Mouse (Mus musculus) brain, embryonic 14.5 days (tissue): ENCODE data around the gene Gm8113. TPM values are rescaled to one million over a fixed set of nuclear protein-coding genes. Genes with fewer than 3 reads are reported as not detected.
A peak's percentile ranks its signal among the peaks of the same experiment; 100 is the strongest.
"Not testable (repeated sequence)": the region's sequence is repeated elsewhere in the genome, so short reads cannot be mapped to it uniquely, and the experiment has no call there.

Experiments
- DNase-seq: peaks from one replicate; pipeline ENCODE4 v3.0.0-alpha.2; 2011; ENCODE audit warnings: low read depth
- CTCF ChIP-seq: fragments of 200-500 bp; IDR thresholded peaks from 2 replicates; pipeline ENCODE4 v1.5.1; 2012; ENCODE audit warnings: inconsistent platforms, mild to moderate bottlenecking, moderate library complexity, borderline replicate concordance; ENCODE audit not compliant: insufficient read depth, insufficient read length; ENCODE audit errors: extremely low read depth
- polyA plus RNA-seq: library from polyadenylated mRNA; depleted of rRNA; stranded (reverse); fragments of >200 nt; gene quantifications from 2 replicates; pipeline ENCODE4 v1.2.3, GENCODE M21; 2012; rRNA removed

Gm8113 gene
- polyA plus RNA-seq: 6.4 and 9.7 TPM in 2 replicates

GRCm38 (mm10) chr14:43924688-43925403, at the start of gene Gm8113:
Gm8113 (plus strand) TSS chr14:43925390.
- peak; percentile 87 for DNase-seq
- peak; percentile 73 for TF ChIP-seq CTCF

- not testable (repeated sequence) for DNase-seq
Observed at GRCm38 (mm10) chr14:43875417-43875816, 49.8 kb upstream of the Gm8113 start, which contains the start of gene Ear1. Ear1 (minus strand) TSS chr14:43875517.

GRCm38 (mm10) chr14:43877789-43878188, 47.4 kb upstream of the Gm8113 start:
- DNase-seq: not testable (repeated sequence)

GRCm38 (mm10) chr14:43879966-43880545, 45.1 kb upstream of the Gm8113 start:
- DNase-seq: not testable (repeated sequence)

GRCm38 (mm10) chr14:43886235-43886634, 39.0 kb upstream of the Gm8113 start:
- not testable (repeated sequence) for DNase-seq

GRCm38 (mm10) chr14:43891288-43891687, 33.9 kb upstream of the Gm8113 start:
- not testable (repeated sequence) for DNase-seq

GRCm38 (mm10) chr14:43895357-43895756, 29.8 kb upstream of the Gm8113 start:
- DNase-seq: not testable (repeated sequence)

- DNase-seq: not testable (repeated sequence)
Observed at GRCm38 (mm10) chr14:43898577-43898976, 26.6 kb upstream of the Gm8113 start.

- DNase-seq: not testable (repeated sequence)
Observed at GRCm38 (mm10) chr14:43918214-43918613, 7.0 kb upstream of the Gm8113 start.

GRCm38 (mm10) chr14:43923459-43923858, 1.7 kb upstream of the Gm8113 start, which contains the start of gene Ear10:
Ear10 (minus strand) TSS chr14:43923559.
- DNase-seq: not testable (repeated sequence)

- DNase-seq: peak; percentile 79
Observed at GRCm38 (mm10) chr14:43925404-43925950, 287 bp downstream of the Gm8113 start.

- DNase-seq: peak; percentile 49
- peak; percentile 55; the same call in 1 of the 2 replicates for TF ChIP-seq CTCF
Observed at GRCm38 (mm10) chr14:43932991-43933390, 7.8 kb downstream of the Gm8113 start.

GRCm38 (mm10) chr14:43933399-43933798, 8.2 kb downstream of the Gm8113 start:
- not testable (repeated sequence) for DNase-seq

GRCm38 (mm10) chr14:43953382-43953781, 28.2 kb downstream of the Gm8113 start:
- not testable (repeated sequence) for DNase-seq

GRCm38 (mm10) chr14:43955074-43955473, 29.9 kb downstream of the Gm8113 start:
- not testable (repeated sequence) for DNase-seq

GRCm38 (mm10) chr14:43956769-43957168, 31.6 kb downstream of the Gm8113 start, which contains the start of gene Ang5:
Ang5 (plus strand) TSS chr14:43957069.
- DNase-seq: not testable (repeated sequence)

Other genes starting within 250 kb of the Gm8113 start
- gene Gm8165, start 248.2 kb upstream of the Gm8113 start, polyA plus RNA-seq: not detected in 2 replicates
- 0.68 and 0.72 TPM in 2 replicates for gene Gm7324, start 227.6 kb upstream of the Gm8113 start, polyA plus RNA-seq
- gene Gm16506, start 197.9 kb upstream of the Gm8113 start, polyA plus RNA-seq: not detected in 2 replicates
- gene Gm6526, start 177.5 kb upstream of the Gm8113 start, polyA plus RNA-seq: not detected in 2 replicates
- gene Gm8180, start 140.6 kb upstream of the Gm8113 start, polyA plus RNA-seq: not detected in 2 replicates
- gene Ear1, start 49.9 kb upstream of the Gm8113 start, polyA plus RNA-seq: 0.18 and 0.21 TPM in 2 replicates
- not detected in 2 replicates for gene Ear10, start 1.8 kb upstream of the Gm8113 start, polyA plus RNA-seq
- not detected in 2 replicates for gene Ang5, start 31.7 kb downstream of the Gm8113 start, polyA plus RNA-seq
- gene Ang6, start 76.9 kb downstream of the Gm8113 start, polyA plus RNA-seq: not detected in 2 replicates
- gene Ear2, start 177.3 kb downstream of the Gm8113 start, polyA plus RNA-seq: 0.12 and 0.14 TPM in 2 replicates
- gene Gm3327, start 198.5 kb downstream of the Gm8113 start, polyA plus RNA-seq: not detected in 2 replicates